Mouse (Mus musculus) thymus, adult 2 months (tissue): ENCODE measurements around the gene Ifi27. TPM values are rescaled to one million over a fixed set of nuclear protein-coding genes. Genes with fewer than 3 reads are reported as not detected.
"Not testable (repeated sequence)": the region's sequence is repeated elsewhere in the genome, so short reads cannot be mapped to it uniquely, and the experiment has no call there.

Experiments used
- DNase-seq: peaks from one replicate; pipeline ENCODE4 v3.0.0; 2021
- H3K27ac ChIP-seq: fragments of 200-500 bp; 2 replicates; pipeline ENCODE4 v1.5.1; 2012; ENCODE audit warnings: low read length, control low read depth; ENCODE audit not compliant: control insufficient read depth, insufficient read depth
- H3K27me3 ChIP-seq: fragments of 200-500 bp; 2 replicates; pipeline ENCODE4 v1.6.1; 2012; ENCODE audit warnings: mild to moderate bottlenecking, low read length, moderate library complexity, mixed read lengths; ENCODE audit not compliant: control insufficient read depth, insufficient read depth
- H3K36me3 ChIP-seq: fragments of 200-500 bp; 2 replicates; pipeline ENCODE4 v1.6.1; 2012; ENCODE audit warnings: mild to moderate bottlenecking, low read length, moderate library complexity; ENCODE audit not compliant: control insufficient read depth, insufficient read depth
- H3K4me1 ChIP-seq: fragments of 200-500 bp; replicated peaks from 2 replicates; pipeline ENCODE4 v1.6.1; 2012; ENCODE audit warnings: low read length; ENCODE audit not compliant: control insufficient read depth, insufficient read depth
- H3K4me3 ChIP-seq: fragments of 200-500 bp; 2 replicates; pipeline ENCODE4 v1.5.1; 2012; ENCODE audit warnings: mild to moderate bottlenecking, low read length, control low read depth, moderate library complexity; ENCODE audit not compliant: control insufficient read depth, insufficient read depth
- CTCF ChIP-seq: fragments of 200-500 bp; IDR thresholded peaks from 2 replicates; pipeline ENCODE4 v1.5.1; 2012; ENCODE audit warnings: mild to moderate bottlenecking, control low read depth, low read length, moderate library complexity, borderline replicate concordance; ENCODE audit not compliant: control insufficient read depth, poor library complexity, insufficient read depth; ENCODE audit errors: extremely low read depth
- POLR2A ChIP-seq: fragments of 200-500 bp; IDR thresholded peaks from 2 replicates; pipeline ENCODE4 v1.6.1; 2012; ENCODE audit warnings: mild to moderate bottlenecking, low read length, control low read depth, moderate library complexity; ENCODE audit not compliant: control insufficient read depth, poor library complexity, insufficient read depth; ENCODE audit errors: extremely low read depth
- WGBS: fragments of 180-500 bp; shearing (Covaris S2); methylation state at CpG from one replicate; pipeline ENCODE4 v1.1.7; 2018; 5-methylcytosine and 5-hydroxymethylcytosine counted together
- polyA plus RNA-seq: library from polyadenylated mRNA; depleted of rRNA; stranded (reverse); fragments of >200 nt; gene quantifications from 2 replicates; pipeline ENCODE4 v1.2.3, GENCODE M21; 2012; rRNA removed

Ifi27 gene
- polyA plus RNA-seq, 1 experiment, result 540 TPM

DNA sequence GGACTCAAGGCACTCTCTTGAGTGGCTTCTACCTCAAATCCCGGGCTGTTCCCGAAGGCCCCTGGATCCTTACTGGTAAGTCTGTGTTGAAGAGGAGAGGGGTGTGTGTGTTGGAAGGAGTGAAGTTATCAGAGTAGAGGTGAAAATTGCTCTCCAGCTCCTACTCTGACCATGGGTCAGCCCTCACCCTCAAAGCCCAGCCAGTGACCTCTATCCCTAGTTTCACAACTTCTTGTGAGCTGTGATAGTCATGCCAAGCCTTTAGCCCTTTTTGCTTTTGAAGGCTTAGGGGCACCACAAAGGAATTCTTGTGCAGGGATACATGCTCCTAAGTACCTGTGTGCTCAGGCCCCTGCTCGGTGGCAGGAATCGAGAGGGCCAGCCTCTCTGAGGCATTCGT lies 47.7 kb downstream of the Ifi27 start:
- Histone ChIP-seq H3K4me3 (no peak overlapping the region), H3K4me1 (no peaks in the 10 kb centered on the region), H3K27ac (no peak overlapping the region), H3K36me3 (no peaks in the 10 kb centered on the region), H3K27me3 (no peaks in the 10 kb centered on the region)
- WGBS, result 77% methylated on average over 5 of the region's 5 CpGs
- TF ChIP-seq CTCF (no peak), POLR2A (no peak)
- DNase-seq, result no peak

DNA sequence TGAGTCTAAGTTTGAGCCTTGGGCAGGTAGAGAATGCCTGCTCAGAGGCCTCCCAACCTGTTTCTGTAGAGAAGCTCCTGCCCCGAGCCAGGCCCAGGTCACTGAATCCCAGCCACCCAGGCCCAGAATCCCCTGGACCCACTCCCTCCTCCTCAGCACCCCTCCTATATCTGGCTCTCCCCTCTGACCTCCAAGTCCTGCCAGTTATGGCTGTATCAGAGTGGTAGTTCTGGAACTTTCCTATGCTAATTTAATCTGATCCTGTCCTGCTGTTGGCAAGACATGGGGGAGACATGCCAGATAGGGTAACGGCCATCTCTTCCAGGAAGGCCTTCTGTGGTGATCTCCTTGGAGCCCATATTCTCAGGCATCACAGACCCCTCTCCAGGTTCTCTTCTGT lies 48.8 kb downstream of the Ifi27 start:
- DNase-seq, result no peak
- Histone ChIP-seq H3K4me1 (no peaks in the 10 kb centered on the region), H3K27ac (no peak overlapping the region), H3K4me3 (no peak overlapping the region), H3K36me3 (no peaks in the 10 kb centered on the region), H3K27me3 (no peaks in the 10 kb centered on the region)
- TF ChIP-seq CTCF (no peak), POLR2A (no peak)
- WGBS, result 91% methylated on average over 2 of the region's 2 CpGs

DNA sequence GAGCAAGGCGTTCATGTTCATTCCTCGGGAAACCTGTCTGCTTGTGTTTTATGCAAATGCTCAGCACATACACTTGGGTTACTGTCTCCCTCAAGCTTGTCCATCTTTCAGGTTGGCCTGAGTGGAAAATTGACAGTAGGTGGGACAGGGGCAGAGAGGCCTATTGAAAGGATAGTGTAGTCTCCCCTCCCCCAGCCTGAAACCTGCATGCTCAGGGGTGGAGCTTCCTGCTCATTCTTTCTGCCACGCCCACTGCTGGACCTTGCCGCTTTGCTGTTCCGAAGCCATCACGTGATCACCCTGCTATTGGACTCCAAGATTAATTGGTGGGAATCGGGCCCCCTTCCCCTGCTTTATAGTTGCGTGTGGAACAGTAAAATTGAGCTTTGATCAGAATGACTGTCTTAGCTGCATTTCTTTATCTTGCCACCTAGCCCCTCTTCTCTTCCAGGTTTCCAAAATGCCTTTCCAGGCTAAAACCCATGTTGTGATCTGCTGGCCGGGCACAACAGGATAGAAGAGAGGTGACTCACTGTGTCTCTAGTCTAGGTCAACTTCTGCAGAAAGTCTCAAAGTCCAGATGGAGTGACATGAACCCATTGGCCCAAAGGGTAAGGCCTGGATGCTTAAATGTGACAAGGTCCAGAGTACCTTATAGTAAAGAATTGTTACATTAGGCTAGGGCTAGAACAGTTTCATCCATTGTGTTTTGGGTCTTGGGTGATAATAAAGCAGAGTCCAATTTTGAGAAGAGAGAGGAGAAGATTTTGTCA lies 50.4 kb downstream of the Ifi27 start:
- H3K27me3 ChIP-seq, H3K4me3 ChIP-seq, H3K4me1 ChIP-seq, H3K36me3 ChIP-seq, DNase-seq, H3K27ac ChIP-seq: not testable (repeated sequence)
- 77% methylated on average over 9 of the region's 9 CpGs for WGBS

DNA sequence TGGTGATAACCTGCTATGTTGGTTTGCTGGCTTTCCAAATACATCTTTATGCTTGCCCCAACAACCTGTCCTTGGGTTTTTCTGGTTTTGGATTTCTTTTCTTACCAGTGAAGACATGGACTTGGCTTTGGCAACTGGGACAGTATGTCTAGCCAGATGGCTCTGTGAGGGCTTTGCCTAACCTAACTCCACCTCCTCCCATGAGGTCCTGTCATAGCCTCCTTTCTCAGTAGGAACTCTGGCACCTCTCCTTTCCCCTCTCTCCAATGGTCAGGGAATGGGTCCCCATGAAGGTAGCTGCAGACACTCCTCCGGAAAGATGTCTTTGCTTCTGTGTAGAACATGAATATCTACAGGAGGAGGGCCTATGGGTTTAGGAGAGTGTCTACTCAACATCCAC lies 52.7 kb downstream of the Ifi27 start:
- no peaks in the 10 kb centered on the region for H3K4me1 ChIP-seq
- H3K27me3 ChIP-seq, result no peaks in the 10 kb centered on the region
- TF ChIP-seq POLR2A, result no peak
- TF ChIP-seq CTCF, result no peak
- no peak overlapping the region for H3K4me3 ChIP-seq
- WGBS, result 93% methylated on average over 1 of the region's 1 CpGs
- H3K27ac ChIP-seq, result no peak overlapping the region
- no peaks in the 10 kb centered on the region for H3K36me3 ChIP-seq
- DNase-seq, result no peak

DNA sequence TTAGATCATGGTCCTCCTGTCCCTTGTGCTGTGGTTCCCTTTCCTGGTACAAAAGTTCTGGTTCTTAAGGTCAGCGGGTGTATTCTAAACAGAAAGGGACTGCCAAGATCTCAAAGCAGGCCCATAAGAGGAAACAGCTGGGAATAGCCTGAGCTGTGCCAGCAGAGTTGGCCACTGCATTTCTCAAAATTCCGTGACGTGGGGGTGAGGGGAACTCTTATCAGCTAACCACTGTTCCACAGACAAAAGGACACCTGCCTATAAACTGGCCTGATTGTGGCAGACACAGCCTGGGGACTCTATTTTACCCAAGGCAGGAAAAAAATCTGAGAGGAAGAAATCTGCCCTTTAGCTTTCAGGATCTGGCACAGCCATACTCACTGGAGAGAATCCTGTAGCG lies 53.3 kb downstream of the Ifi27 start:
- H3K27me3 ChIP-seq, result no peaks in the 10 kb centered on the region
- no peak overlapping the region for H3K27ac ChIP-seq

DNA sequence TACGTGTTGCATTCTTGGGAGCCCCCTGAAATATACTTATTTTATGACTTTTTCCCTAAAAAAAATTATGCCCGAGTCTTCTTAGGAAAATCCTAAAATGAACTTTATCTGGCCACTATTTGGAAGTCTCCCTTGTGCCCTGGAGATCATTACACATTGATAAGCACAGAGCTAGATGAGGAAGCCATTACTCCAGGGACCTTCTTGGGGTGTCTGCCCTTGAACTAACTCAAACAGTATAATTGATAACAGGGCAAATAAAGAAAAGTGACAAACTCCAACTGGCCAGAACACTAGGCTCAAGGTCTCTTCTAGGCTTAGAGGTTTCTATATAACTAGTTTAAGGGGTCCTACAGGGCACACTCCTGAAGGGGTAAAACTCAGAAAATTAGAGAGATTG lies 53.7 kb downstream of the Ifi27 start:
- DNase-seq, result no peak
- H3K27me3 ChIP-seq, result no peaks in the 10 kb centered on the region
- no peak overlapping the region for H3K4me3 ChIP-seq
- no peaks in the 10 kb centered on the region for H3K4me1 ChIP-seq
- H3K27ac ChIP-seq, result no peak overlapping the region
- WGBS, result 76% methylated on average over 2 of the region's 2 CpGs
- TF ChIP-seq POLR2A, result no peak
- no peak for TF ChIP-seq CTCF
- H3K36me3 ChIP-seq, result no peaks in the 10 kb centered on the region

More for the DNA sequence above, 53.3 kb downstream of the Ifi27 start:
- WGBS, result 36% methylated on average over 4 of the region's 4 CpGs
- no peaks in the 10 kb centered on the region for H3K36me3 ChIP-seq
- no peak for DNase-seq
- TF ChIP-seq CTCF (no peak), POLR2A (no peak)
- no peaks in the 10 kb centered on the region for H3K4me1 ChIP-seq
- no peak overlapping the region for H3K4me3 ChIP-seq

Other genes starting within 250 kb of the Ifi27 start
- gene Prima1, start 192.1 kb upstream of the Ifi27 start, polyA plus RNA-seq, result 0.17 TPM in 1 of 2 replicates, not detected in the other
- gene Fam181a, start 123.2 kb upstream of the Ifi27 start, polyA plus RNA-seq, result not detected in 2 replicates
- 31.8 and 64.7 TPM in 2 replicates for gene Asb2, start 78.2 kb upstream of the Ifi27 start, polyA plus RNA-seq
- 1.4 and 2.0 TPM in 2 replicates for gene Otub2, start 45.5 kb upstream of the Ifi27 start, polyA plus RNA-seq
- gene 9330161L09Rik, start 26.4 kb upstream of the Ifi27 start, polyA plus RNA-seq, result 1.7 and 2.1 TPM in 2 replicates
- gene Ddx24, start 8.4 kb upstream of the Ifi27 start, polyA plus RNA-seq, result 50.8 and 54.8 TPM in 2 replicates
- 1,465 and 2,132 TPM in 2 replicates for gene Ifi27l2a, start 9.5 kb downstream of the Ifi27 start, polyA plus RNA-seq
- 0.62 and 1.1 TPM in 2 replicates for gene Ifi27l2b, start 23.0 kb downstream of the Ifi27 start, polyA plus RNA-seq
- gene Ppp4r4, start 98.1 kb downstream of the Ifi27 start, polyA plus RNA-seq, result 0.12 and 0.15 TPM in 2 replicates
- gene Serpina10, start 197.2 kb downstream of the Ifi27 start, polyA plus RNA-seq, result 0.19 and 0.43 TPM in 2 replicates
- 0.24 TPM in 1 of 2 replicates, not detected in the other for gene Serpina6, start 223.0 kb downstream of the Ifi27 start, polyA plus RNA-seq
- not detected in 2 replicates for gene Serpina16, start 241.9 kb downstream of the Ifi27 start, polyA plus RNA-seq